Mouse (Mus musculus): Measurements from ENCODE around the gene Ankrd13b. TPM values are rescaled to one million over a fixed set of nuclear protein-coding genes. Genes with fewer than 3 reads are reported as not detected.

Ankrd13b gene
- polyA plus RNA-seq, 1 experiment from 2014 or later = 30.0 TPM

- H3K27me3 ChIP-seq = no peaks in the 10 kb centered on the region
- POLR2A ChIA-PET = interaction anchor here (0.9 kb wide), 1 partner anchor 45 kb away, joined by 3 read pairs; no protein-coding TSS in a partner anchor
- peak; percentile 84 for TF ChIP-seq CTCF (IDR thresholded peaks at IDR 0.05)
- DNase-seq (ENCODE audit: low read depth, low spot score) = no peak
- CTCF ChIA-PET = interaction anchor here (0.8 to 4.4 kb wide), 13 partner anchors 8 to 348 kb away, joined by 3 to 47 read pairs (median 4); no protein-coding TSS in a partner anchor
- in situ Hi-C loops (cut with MboI; ENCODE audit: low pct_unique_long_range_greater_than_20kb) = loop anchor here (5.0 kb wide), 3 partner anchors 129 to 344 kb away; no protein-coding TSS in a partner anchor
- peak; percentile 54 for ATAC-seq
Measured at GRCm38 (mm10) chr11:77446628-77447041, 42.8 kb downstream of the Ankrd13b start.

- ATAC-seq = no peak
- in situ Hi-C loops (cut with MboI; ENCODE audit: low pct_unique_long_range_greater_than_20kb) = loop anchor here (5.0 kb wide), 3 partner anchors 128 to 343 kb away; no protein-coding TSS in a partner anchor
- no peaks in the 10 kb centered on the region for H3K27me3 ChIP-seq
- CTCF ChIA-PET = interaction anchor here (1.3 to 4.4 kb wide), 4 partner anchors 17 to 352 kb away, joined by 3 to 47 read pairs (median 4); partner anchors contain the start of gene Coro6
- DNase-seq (ENCODE audit: low read depth, low spot score) = no peak
- POLR2A ChIA-PET = no interaction called here
- TF ChIP-seq CTCF (IDR thresholded peaks at IDR 0.05) = no peak
Measured at GRCm38 (mm10) chr11:77444939-77445338, 44.5 kb downstream of the Ankrd13b start.

GRCm38 (mm10) chr11:77442186-77443170 lies 47.0 kb downstream of the Ankrd13b start:
- ChIA-PET POLR2A (no interaction called here), CTCF (no interaction called here)
- no peaks in the 10 kb centered on the region for H3K27me3 ChIP-seq
- no peak for DNase-seq (ENCODE audit: low read depth, low spot score)
- no peak for TF ChIP-seq CTCF (IDR thresholded peaks at IDR 0.05)
- ATAC-seq = no peak
- in situ Hi-C loops (cut with MboI; ENCODE audit: low pct_unique_long_range_greater_than_20kb) = no loop called here

- ChIA-PET CTCF (interaction anchor here (0.7 kb wide), 1 partner anchor 123 kb away, joined by 3 read pairs; no protein-coding TSS in a partner anchor), POLR2A (no interaction called here)
- ATAC-seq = no peak
- DNase-seq (ENCODE audit: low read depth, low spot score) = no peak
- no peaks in the 10 kb centered on the region for H3K27me3 ChIP-seq
- no peak for TF ChIP-seq CTCF (IDR thresholded peaks at IDR 0.05)
- in situ Hi-C loops (cut with MboI; ENCODE audit: low pct_unique_long_range_greater_than_20kb) = no loop called here
Measured at GRCm38 (mm10) chr11:77441020-77441419, 48.5 kb downstream of the Ankrd13b start.

- no peaks in the 10 kb centered on the region for H3K27me3 ChIP-seq
- in situ Hi-C loops (cut with MboI; ENCODE audit: low pct_unique_long_range_greater_than_20kb) = no loop called here
- ChIA-PET CTCF (interaction anchor here (0.7 to 1.1 kb wide), 2 partner anchors 44 to 122 kb away, joined by 3 read pairs; no protein-coding TSS in a partner anchor), POLR2A (no interaction called here)
- no peak for DNase-seq (ENCODE audit: low read depth, low spot score)
- no peak for TF ChIP-seq CTCF (IDR thresholded peaks at IDR 0.05)
- no peak for ATAC-seq
Measured at GRCm38 (mm10) chr11:77440081-77440480, 49.4 kb downstream of the Ankrd13b start.

- CTCF ChIA-PET = no interaction called here
- ATAC-seq (no peak), DNase-seq (ENCODE audit: low read depth, low spot score) (no peak)
- no peaks in the 10 kb centered on the region for H3K27me3 ChIP-seq
- in situ Hi-C loops (cut with MboI; ENCODE audit: low pct_unique_long_range_greater_than_20kb) = no loop called here
- TF ChIP-seq CTCF (IDR thresholded peaks at IDR 0.05) = no peak
- POLR2A ChIA-PET = no interaction called here
Measured at GRCm38 (mm10) chr11:77437026-77437425, 52.5 kb downstream of the Ankrd13b start.

GRCm38 (mm10) chr11:77428446-77428845 lies 61.0 kb downstream of the Ankrd13b start:
- no peak for ATAC-seq
- H3K27me3 ChIP-seq = no peaks in the 10 kb centered on the region
- POLR2A ChIA-PET = no interaction called here
- no peak for DNase-seq (ENCODE audit: low read depth, low spot score)
- in situ Hi-C loops (cut with MboI; ENCODE audit: low pct_unique_long_range_greater_than_20kb) = no loop called here
- TF ChIP-seq CTCF (IDR thresholded peaks at IDR 0.05) = no peak
- CTCF ChIA-PET = interaction anchor here (0.7 kb wide), 1 partner anchor 18 kb away, joined by 3 read pairs; no protein-coding TSS in a partner anchor

- no peaks in the 10 kb centered on the region for H3K27me3 ChIP-seq
- ChIA-PET POLR2A (no interaction called here), CTCF (no interaction called here)
- no peak for DNase-seq (ENCODE audit: low read depth, low spot score)
- TF ChIP-seq CTCF (IDR thresholded peaks at IDR 0.05) = no peak
- in situ Hi-C loops (cut with MboI; ENCODE audit: low pct_unique_long_range_greater_than_20kb) = no loop called here
- no peak for ATAC-seq
Measured at GRCm38 (mm10) chr11:77423175-77423859, 66.2 kb downstream of the Ankrd13b start.

Other genes with a start within 250 kb of the Ankrd13b start
- gene Coro6, start 27.3 kb downstream of the Ankrd13b start, polyA plus RNA-seq (2021) = 18.0 TPM
- 76.8 TPM for gene Git1, start 3.9 kb upstream of the Ankrd13b start, polyA plus RNA-seq (2021)
- 0.15 TPM for gene Abhd15, start 25.4 kb upstream of the Ankrd13b start, polyA plus RNA-seq (2021)
- gene Trp53i13, start 26.3 kb upstream of the Ankrd13b start, polyA plus RNA-seq (2021) = 20.5 TPM
- not detected for gene Gm10392, start 29.5 kb upstream of the Ankrd13b start, polyA plus RNA-seq (2021)
- gene Taok1, start 118.1 kb upstream of the Ankrd13b start, polyA plus RNA-seq (2021) = 28.7 TPM
- 50.3 TPM for gene Nufip2, start 196.5 kb upstream of the Ankrd13b start, polyA plus RNA-seq (2021)
- not detected for gene Cryba1, start 235.6 kb upstream of the Ankrd13b start, polyA plus RNA-seq (2021)

Measured in Patski (cell line).